Mouse (Mus musculus) C2C12 (cell line): ENCODE data around the gene Med21. TPM values are rescaled to one million over a fixed set of nuclear protein-coding genes. Genes with fewer than 3 reads are reported as not detected.

Experiments
- H3K27me3 ChIP-seq: one replicate; pipeline ENCODE4 v1.6.1; 2011; ENCODE audit not compliant: control insufficient read depth, insufficient read depth, insufficient read length
- H3K36me3 ChIP-seq: one replicate; pipeline ENCODE4 v1.6.1; 2011; ENCODE audit not compliant: control insufficient read depth, insufficient read depth
- H3K4me3 ChIP-seq: one replicate; pipeline ENCODE4 v1.5.1; 2011; ENCODE audit warnings: mild to moderate bottlenecking, control low read depth; ENCODE audit not compliant: poor library complexity, insufficient read depth, severe bottlenecking
- H3K79me2 ChIP-seq: one replicate; pipeline ENCODE4 v1.6.1; 2011; ENCODE audit not compliant: control insufficient read depth, insufficient read depth
- H3K79me3 ChIP-seq: one replicate; pipeline ENCODE4 v1.6.1; 2011; ENCODE audit warnings: low read depth, control low read depth
- H3ac ChIP-seq: one replicate; pipeline ENCODE3; 2011; ENCODE audit warnings: low read depth; ENCODE audit not compliant: control insufficient read depth, insufficient read length
- CEBPB ChIP-seq: IDR thresholded peaks from one replicate; pipeline ENCODE4 v1.6.1; 2011; ENCODE audit warnings: low read depth, mild to moderate bottlenecking, control low read depth, moderate library complexity
- CTCF ChIP-seq: IDR thresholded peaks from one replicate; pipeline ENCODE4 v1.5.1; 2011; ENCODE audit not compliant: control insufficient read depth, insufficient read depth, insufficient read length
- FOSL1 ChIP-seq: IDR thresholded peaks from one replicate; pipeline ENCODE4 v1.8.0; 2011; ENCODE audit warnings: mild to moderate bottlenecking, low read length; ENCODE audit not compliant: poor library complexity, insufficient read depth, severe bottlenecking
- MAX ChIP-seq: IDR thresholded peaks from one replicate; pipeline ENCODE4 v1.6.1; 2011; ENCODE audit warnings: mild to moderate bottlenecking, control low read depth
- MYOD1 ChIP-seq: IDR thresholded peaks from one replicate; pipeline ENCODE4 v1.6.1; 2011; ENCODE audit warnings: low read depth; ENCODE audit not compliant: control insufficient read depth, insufficient read length
- MYOG ChIP-seq: IDR thresholded peaks from one replicate; pipeline ENCODE4 v1.6.1; 2011; ENCODE audit not compliant: control insufficient read depth, insufficient read length; ENCODE audit errors: extremely low read depth
- USF1 ChIP-seq: IDR thresholded peaks from one replicate; pipeline ENCODE4 v1.6.1; 2011; ENCODE audit warnings: low read depth, mild to moderate bottlenecking, control low read depth, moderate library complexity
- polyA plus RNA-seq: library from polyadenylated mRNA; unstranded; fragments of >200 nt; fragmentation: generic; extraction: Trizol; gene quantifications from one replicate; pipeline ENCODE4 v1.2.1, GENCODE M21; 2012; ENCODE audit warnings: missing spikeins

Med21 gene
- polyA plus RNA-seq, 1 experiment, result 49.0 TPM

DNA sequence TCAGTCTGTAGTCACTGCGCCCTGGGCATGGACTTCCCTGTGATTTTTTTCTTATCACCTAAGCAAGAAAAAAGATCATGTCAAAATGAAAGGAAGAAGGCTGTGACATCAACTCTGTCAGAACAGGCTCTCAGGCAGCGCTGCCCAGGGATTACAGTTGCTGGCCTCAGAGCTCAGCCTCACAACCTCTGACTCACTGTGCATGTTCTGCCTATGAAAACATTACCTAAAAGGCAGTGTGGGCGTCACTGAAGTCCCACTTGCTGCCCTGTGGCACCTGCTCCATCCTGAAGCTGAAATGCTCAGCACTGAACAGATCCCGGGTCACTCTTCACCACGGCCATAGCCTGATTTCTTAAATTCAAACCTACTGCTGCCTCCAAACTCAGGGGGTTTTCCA, 29.6 kb upstream of the Med21 start:
- Histone ChIP-seq H3ac (no peak overlapping the region), H3K27me3 (no peaks in the 10 kb centered on the region), H3K79me2 (no peaks in the 10 kb centered on the region), H3K36me3 (no peaks in the 10 kb centered on the region), H3K4me3 (no peak overlapping the region), H3K79me3 (no peaks in the 10 kb centered on the region)
- no peak for TF ChIP-seq CEBPB
- TF ChIP-seq MYOG, result no peak
- no peak for TF ChIP-seq MAX
- no peak for TF ChIP-seq MYOD1
- no peak for TF ChIP-seq FOSL1
- no peak for TF ChIP-seq CTCF

DNA sequence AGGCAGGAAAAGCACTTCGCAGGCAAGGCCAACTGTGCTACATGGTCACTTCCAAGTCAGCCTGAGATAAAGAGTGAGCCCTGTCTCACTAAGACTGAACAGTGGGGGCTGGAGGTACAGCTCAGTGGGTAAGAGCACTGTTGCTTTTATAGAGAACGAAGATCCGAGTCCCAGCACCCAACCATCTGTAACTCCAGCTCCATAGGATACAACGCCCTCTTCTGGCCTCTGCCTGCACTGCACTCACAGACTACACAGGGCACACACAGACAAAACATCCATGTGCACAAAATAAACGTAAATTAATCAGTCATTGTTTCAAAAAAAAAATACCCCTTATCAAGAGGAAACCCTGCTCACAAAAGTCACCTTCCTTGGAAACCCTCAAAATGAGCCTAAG, 28.4 kb upstream of the Med21 start:
- TF ChIP-seq USF1, result no peak
- no peak for TF ChIP-seq FOSL1
- TF ChIP-seq CTCF, result no peak
- no peak for TF ChIP-seq CEBPB
- TF ChIP-seq MYOG, result no peak
- no peak for TF ChIP-seq MAX
- no peak for TF ChIP-seq MYOD1
- Histone ChIP-seq H3K79me2 (no peaks in the 10 kb centered on the region), H3K27me3 (no peaks in the 10 kb centered on the region), H3ac (no peak overlapping the region), H3K4me3 (no peak overlapping the region), H3K79me3 (no peaks in the 10 kb centered on the region), H3K36me3 (no peaks in the 10 kb centered on the region)

DNA sequence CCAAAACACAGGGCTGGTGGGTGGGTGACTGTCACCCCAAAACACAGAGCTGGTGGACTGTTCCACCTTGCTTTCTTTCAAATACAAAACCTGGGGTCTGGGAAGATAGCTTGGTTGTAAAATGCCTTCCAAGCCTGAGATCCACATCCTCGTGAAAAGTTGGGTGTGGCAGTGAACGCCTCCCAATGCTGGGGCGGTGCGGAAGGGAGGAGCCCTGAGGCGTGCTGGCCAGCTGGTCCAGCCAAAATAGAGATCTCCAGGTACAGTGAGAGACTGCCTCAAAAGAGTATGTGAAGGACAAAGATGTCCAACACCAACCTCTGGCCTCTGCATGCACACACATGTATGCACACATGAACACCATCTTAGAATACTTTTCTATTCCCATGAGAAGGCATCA, 27.8 kb upstream of the Med21 start:
- Histone ChIP-seq H3K27me3 (no peaks in the 10 kb centered on the region), H3K4me3 (no peak overlapping the region), H3K79me2 (no peaks in the 10 kb centered on the region), H3K79me3 (no peaks in the 10 kb centered on the region), H3K36me3 (no peaks in the 10 kb centered on the region), H3ac (no peak overlapping the region)
- TF ChIP-seq FOSL1 (no peak), MYOG (no peak), MAX (no peak), MYOD1 (no peak), USF1 (no peak), CEBPB (no peak), CTCF (no peak)

DNA sequence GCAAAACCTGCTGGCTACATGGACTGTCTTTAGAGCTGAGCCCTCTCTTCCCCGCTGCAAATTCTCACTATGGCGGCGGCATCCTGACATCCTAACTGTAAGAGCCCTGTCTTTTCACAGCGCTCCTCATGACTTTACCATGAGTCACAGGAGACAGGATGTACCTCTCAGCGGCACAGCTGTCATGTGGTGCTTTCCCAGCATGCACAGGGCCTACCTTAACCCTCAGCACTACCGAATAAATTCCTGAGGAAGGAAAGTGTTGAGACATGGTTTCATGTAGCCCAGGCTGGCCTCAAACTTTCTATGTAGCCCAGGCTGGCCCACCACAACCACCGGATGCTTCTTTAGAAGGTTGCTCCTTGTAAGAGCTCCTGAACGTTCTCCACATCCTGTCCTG, 26.5 kb upstream of the Med21 start:
- TF ChIP-seq CEBPB (no peak), USF1 (peak; percentile 20)
- Histone ChIP-seq H3K36me3 (no peaks in the 10 kb centered on the region), H3K27me3 (no peaks in the 10 kb centered on the region), H3ac (no peak overlapping the region), H3K79me3 (no peaks in the 10 kb centered on the region), H3K79me2 (no peaks in the 10 kb centered on the region), H3K4me3 (no peak overlapping the region)

DNA sequence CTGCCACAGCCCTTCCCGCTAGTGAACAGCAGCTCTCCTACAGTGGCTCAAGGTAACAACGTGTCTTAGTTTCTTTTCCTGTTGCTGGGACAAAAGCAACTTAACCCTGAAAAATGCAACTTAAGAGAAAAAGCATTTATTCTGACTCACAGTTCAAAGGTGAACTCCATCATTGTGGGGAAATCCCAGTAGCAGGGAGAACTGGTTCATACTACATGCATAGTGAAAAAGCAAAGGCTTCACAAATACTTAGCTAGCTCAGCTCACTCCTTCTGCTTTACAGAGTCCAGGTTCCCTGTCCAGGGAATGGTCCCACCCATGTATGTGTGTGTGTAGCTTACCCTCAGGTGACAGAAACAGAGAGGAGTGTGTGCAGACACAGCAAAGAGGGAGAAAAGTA, 25.7 kb upstream of the Med21 start:
- no peak overlapping the region for H3ac ChIP-seq
- TF ChIP-seq FOSL1 (no peak), CEBPB (no peak), MYOD1 (no peak)
- no peaks in the 10 kb centered on the region for H3K79me2 ChIP-seq
- no peaks in the 10 kb centered on the region for H3K27me3 ChIP-seq
- no peaks in the 10 kb centered on the region for H3K79me3 ChIP-seq
- no peaks in the 10 kb centered on the region for H3K36me3 ChIP-seq
- H3K4me3 ChIP-seq, result no peak overlapping the region

DNA sequence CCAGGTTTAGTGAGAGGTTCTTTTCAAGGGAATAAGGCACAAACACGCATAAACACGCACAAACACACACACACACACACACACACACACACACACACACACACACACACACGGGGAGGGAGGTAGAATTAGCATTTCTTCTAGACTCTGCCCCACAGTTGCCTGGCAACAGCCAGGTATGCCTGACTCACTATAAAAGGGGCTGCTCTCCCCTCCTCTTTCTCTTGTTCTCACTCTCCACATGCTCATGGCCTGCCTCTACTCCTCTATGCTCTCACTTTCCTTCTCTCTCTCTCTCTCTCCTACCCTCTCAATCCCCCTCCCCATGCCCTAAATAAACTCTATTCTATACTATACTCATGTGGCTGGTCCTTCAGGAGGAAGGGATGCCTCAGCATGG, 14.2 kb upstream of the Med21 start:
- Histone ChIP-seq H3K79me2 (no peaks in the 10 kb centered on the region), H3ac (no peak overlapping the region), H3K79me3 (no peaks in the 10 kb centered on the region), H3K4me3 (no peak overlapping the region), H3K36me3 (no peaks in the 10 kb centered on the region), H3K27me3 (no peaks in the 10 kb centered on the region)
- TF ChIP-seq FOSL1 (no peak), MAX (no peak), USF1 (no peak), MYOG (no peak), CEBPB (no peak), CTCF (no peak), MYOD1 (no peak)
